Mouse (Mus musculus) neural tube, embryonic 13.5 days (tissue): Measurements from ENCODE around the gene Slc26a10. TPM values are rescaled to one million over a fixed set of nuclear protein-coding genes. Genes with fewer than 3 reads are reported as not detected.

Experiments used
- ATAC-seq: fragments of 200-750 bp; cut with Nextera tagmentation; 2 replicates; pipeline ENCODE4 v1.8.0; 2017; ENCODE audit warnings: low read depth, mild to moderate bottlenecking, moderate TSS enrichment, moderate library complexity
- H3K27ac ChIP-seq: fragments of 300-500 bp; sonication (generic); replicated peaks from 2 replicates; pipeline ENCODE4 v1.5.1; 2015; ENCODE audit warnings: moderate library complexity, mild to moderate bottlenecking, inconsistent platforms
- H3K27me3 ChIP-seq: fragments of 300-500 bp; sonication (generic); 2 replicates; pipeline ENCODE4 v1.6.1; 2015; ENCODE audit warnings: mild to moderate bottlenecking, inconsistent platforms
- H3K36me3 ChIP-seq: fragments of 300-500 bp; sonication (generic); 2 replicates; pipeline ENCODE4 v1.6.1; 2015; ENCODE audit warnings: mild to moderate bottlenecking, inconsistent platforms
- H3K4me1 ChIP-seq: fragments of 300-500 bp; sonication (generic); replicated peaks from 2 replicates; pipeline ENCODE4 v1.6.1; 2015; ENCODE audit warnings: inconsistent platforms
- H3K4me2 ChIP-seq: fragments of 300-500 bp; sonication (generic); 2 replicates; pipeline ENCODE4 v1.6.1; 2015; ENCODE audit warnings: inconsistent platforms, mild to moderate bottlenecking, moderate library complexity
- H3K4me3 ChIP-seq: fragments of 300-500 bp; sonication (generic); 2 replicates; pipeline ENCODE4 v1.5.1; 2015; ENCODE audit warnings: mild to moderate bottlenecking, inconsistent platforms
- H3K9ac ChIP-seq: fragments of 300-500 bp; sonication (generic); 2 replicates; pipeline ENCODE4 v1.6.1; 2015; ENCODE audit warnings: moderate library complexity, mild to moderate bottlenecking, inconsistent platforms
- H3K9me3 ChIP-seq: fragments of 300-500 bp; sonication (generic); 2 replicates; pipeline ENCODE4 v1.6.1; 2016; ENCODE audit warnings: inconsistent platforms
- WGBS: fragments of 180-500 bp; shearing (Covaris S2); methylation state at CpG from one replicate; pipeline ENCODE4 v1.1.7; 2015; 5-methylcytosine and 5-hydroxymethylcytosine counted together
- polyA plus RNA-seq: library from polyadenylated mRNA; unstranded; fragments of >200 nt; fragmentation: Nextera tagmentation; extraction: Ambion mirVana; gene quantifications from 2 replicates; pipeline ENCODE4 v1.2.1, GENCODE M21; 2015

Gene Slc26a10
- polyA plus RNA-seq, 1 experiment from 2014 or later: 0.93 TPM

- ATAC-seq: no peak
- H3K9ac ChIP-seq: no peak overlapping the region
- H3K27me3 ChIP-seq: 0 out of 2 replicates have a peak, but pooled peaks cover 3% of the 10 kb centered on the region
- no peak overlapping the region for H3K4me3 ChIP-seq
- H3K4me1 ChIP-seq: peaks cover 20% of the 10 kb centered on the region
- H3K9me3 ChIP-seq: no peaks in the 10 kb centered on the region
- H3K27ac ChIP-seq: no peak overlapping the region
- 94% methylated on average over 8 of the region's 8 CpGs for WGBS
- H3K36me3 ChIP-seq: peaks cover 6% of the 10 kb centered on the region
- no peak overlapping the region for H3K4me2 ChIP-seq
Observed at GRCm38 (mm10) chr10:127213272-127213671, 32.8 kb upstream of the Slc26a10 start.

GRCm38 (mm10) chr10:127211414-127211854, 31.0 kb upstream of the Slc26a10 start, which contains the start of gene Pip4k2c:
Gene Pip4k2c, minus strand, starts transcription at chr10:127211585.
- peak within 1 kb of the TSS; percentile 91 for H3K4me2 ChIP-seq
- peak within 1 kb of the TSS; percentile 15; the same call in 1 of the 2 replicates for H3K27ac ChIP-seq
- H3K27me3 ChIP-seq: 0 out of 2 replicates have a peak, but pooled peaks cover 3% of the 10 kb centered on the region
- peaks cover 20% of the 10 kb centered on the region for H3K4me1 ChIP-seq
- ATAC-seq: peak; percentile 96
- H3K9me3 ChIP-seq: no peaks in the 10 kb centered on the region
- H3K36me3 ChIP-seq: peaks cover 23% of the 10 kb centered on the region
- peak within 1 kb of the TSS; percentile 65 for H3K4me3 ChIP-seq
- under 1% methylated on average over 47 of the region's 47 CpGs for WGBS
- peak within 1 kb of the TSS; percentile 84 for H3K9ac ChIP-seq

GRCm38 (mm10) chr10:127210961-127211405, 30.5 kb upstream of the Slc26a10 start:
- under 1% methylated on average over 25 of the region's 25 CpGs for WGBS
- ATAC-seq: peak; percentile 70
- H3K4me2 ChIP-seq: peak overlapping the region; percentile 91
- H3K9ac ChIP-seq: peak overlapping the region; percentile 84
- H3K4me1 ChIP-seq: peaks cover 20% of the 10 kb centered on the region
- peaks cover 28% of the 10 kb centered on the region for H3K36me3 ChIP-seq
- H3K27me3 ChIP-seq: 0 out of 2 replicates have a peak, but pooled peaks cover 3% of the 10 kb centered on the region
- H3K4me3 ChIP-seq: peak overlapping the region; percentile 65
- H3K9me3 ChIP-seq: no peaks in the 10 kb centered on the region
- peak overlapping the region; percentile 15; the same call in 1 of the 2 replicates for H3K27ac ChIP-seq

- H3K4me3 ChIP-seq: peak overlapping the region; percentile 65
- peaks cover 20% of the 10 kb centered on the region for H3K4me1 ChIP-seq
- WGBS: 88% methylated on average over 13 of the region's 13 CpGs
- no peak for ATAC-seq
- no peak overlapping the region for H3K27ac ChIP-seq
- H3K27me3 ChIP-seq: 0 out of 2 replicates have a peak, but pooled peaks cover 3% of the 10 kb centered on the region
- peaks cover 37% of the 10 kb centered on the region for H3K36me3 ChIP-seq
- H3K9me3 ChIP-seq: no peaks in the 10 kb centered on the region
- peak overlapping the region; percentile 91 for H3K4me2 ChIP-seq
- peak overlapping the region; percentile 84 for H3K9ac ChIP-seq
Observed at GRCm38 (mm10) chr10:127209928-127210570, 29.6 kb upstream of the Slc26a10 start.

- WGBS: 89% methylated on average over 4 of the region's 4 CpGs
- Histone ChIP-seq H3K36me3 (peaks cover 47% of the 10 kb centered on the region), H3K4me1 (peaks cover 20% of the 10 kb centered on the region), H3K4me2 (no peak overlapping the region), H3K9ac (no peak overlapping the region), H3K4me3 (no peak overlapping the region), H3K27me3 (0 out of 2 replicates have a peak, but pooled peaks cover 3% of the 10 kb centered on the region), H3K27ac (no peak overlapping the region), H3K9me3 (no peaks in the 10 kb centered on the region)
- no peak for ATAC-seq
Observed at GRCm38 (mm10) chr10:127208921-127209320, 28.5 kb upstream of the Slc26a10 start.

GRCm38 (mm10) chr10:127205373-127205772, 24.9 kb upstream of the Slc26a10 start:
- 88% methylated on average over 10 of the region's 10 CpGs for WGBS
- no peak for ATAC-seq
- no peaks in the 10 kb centered on the region for H3K27me3 ChIP-seq
- H3K4me1 ChIP-seq: peaks cover 12% of the 10 kb centered on the region
- no peaks in the 10 kb centered on the region for H3K9me3 ChIP-seq
- no peak overlapping the region for H3K27ac ChIP-seq
- no peak overlapping the region for H3K9ac ChIP-seq
- peaks cover 79% of the 10 kb centered on the region for H3K36me3 ChIP-seq
- H3K4me3 ChIP-seq: no peak overlapping the region
- no peak overlapping the region for H3K4me2 ChIP-seq

GRCm38 (mm10) chr10:127204589-127204988, 24.1 kb upstream of the Slc26a10 start:
- Histone ChIP-seq H3K36me3 (peaks cover 87% of the 10 kb centered on the region), H3K27ac (no peak overlapping the region), H3K9ac (no peak overlapping the region), H3K4me2 (no peak overlapping the region), H3K27me3 (no peaks in the 10 kb centered on the region), H3K4me1 (peaks cover 4% of the 10 kb centered on the region; the same call in 1 of the 2 replicates), H3K9me3 (no peaks in the 10 kb centered on the region), H3K4me3 (no peak overlapping the region)
- 89% methylated on average over 5 of the region's 5 CpGs for WGBS
- no peak for ATAC-seq

- 89% methylated on average over 3 of the region's 3 CpGs for WGBS
- Histone ChIP-seq H3K27me3 (no peaks in the 10 kb centered on the region), H3K36me3 (peaks cover 94% of the 10 kb centered on the region)
Observed at GRCm38 (mm10) chr10:127203106-127203505, 22.7 kb upstream of the Slc26a10 start.

GRCm38 (mm10) chr10:127200279-127200678, 19.8 kb upstream of the Slc26a10 start:
- Histone ChIP-seq H3K4me1 (peaks cover 17% of the 10 kb centered on the region), H3K9me3 (no peaks in the 10 kb centered on the region), H3K36me3 (peaks cover 74% of the 10 kb centered on the region), H3K27me3 (no peaks in the 10 kb centered on the region), H3K4me2 (no peak overlapping the region), H3K9ac (no peak overlapping the region), H3K27ac (no peak overlapping the region), H3K4me3 (no peak overlapping the region)
- WGBS: 87% methylated on average over 8 of the region's 8 CpGs
- no peak for ATAC-seq

More at GRCm38 (mm10) chr10:127203106-127203505, 22.7 kb upstream of the Slc26a10 start:
- H3K4me2 ChIP-seq: no peak overlapping the region
- ATAC-seq: no peak
- no peak overlapping the region for H3K9ac ChIP-seq
- H3K9me3 ChIP-seq: no peaks in the 10 kb centered on the region
- no peaks in the 10 kb centered on the region; the same call in 1 of the 2 replicates for H3K4me1 ChIP-seq
- H3K27ac ChIP-seq: no peak overlapping the region
- H3K4me3 ChIP-seq: no peak overlapping the region

GRCm38 (mm10) chr10:127199474-127199873, 19.0 kb upstream of the Slc26a10 start:
- no peak for ATAC-seq
- H3K9ac ChIP-seq: no peak overlapping the region
- no peak overlapping the region for H3K4me3 ChIP-seq
- H3K36me3 ChIP-seq: peaks cover 66% of the 10 kb centered on the region
- H3K4me2 ChIP-seq: no peak overlapping the region
- 81% methylated on average over 11 of the region's 11 CpGs for WGBS
- H3K27me3 ChIP-seq: no peaks in the 10 kb centered on the region
- H3K27ac ChIP-seq: no peak overlapping the region
- H3K4me1 ChIP-seq: peaks cover 23% of the 10 kb centered on the region
- no peaks in the 10 kb centered on the region for H3K9me3 ChIP-seq

GRCm38 (mm10) chr10:127199068-127199467, 18.6 kb upstream of the Slc26a10 start:
- no peak for ATAC-seq
- peaks cover 64% of the 10 kb centered on the region for H3K36me3 ChIP-seq
- no peaks in the 10 kb centered on the region for H3K27me3 ChIP-seq
- peaks cover 27% of the 10 kb centered on the region for H3K4me1 ChIP-seq
- no peaks in the 10 kb centered on the region for H3K9me3 ChIP-seq
- H3K27ac ChIP-seq: peak overlapping the region; percentile 3; the same call in 1 of the 2 replicates
- 72% methylated on average over 5 of the region's 5 CpGs for WGBS
- H3K4me2 ChIP-seq: no peak overlapping the region
- 0 out of 2 replicates have a peak overlapping the region, but pooled peaks have one; percentile 8 for H3K9ac ChIP-seq
- no peak overlapping the region for H3K4me3 ChIP-seq

- 70% methylated on average over 2 of the region's 2 CpGs for WGBS
- no peak overlapping the region; the same call in 1 of the 2 replicates for H3K27ac ChIP-seq
- no peaks in the 10 kb centered on the region for H3K9me3 ChIP-seq
- no peaks in the 10 kb centered on the region for H3K27me3 ChIP-seq
- H3K4me1 ChIP-seq: peaks cover 29% of the 10 kb centered on the region
- H3K9ac ChIP-seq: 0 out of 2 replicates have a peak overlapping the region, but pooled peaks have one; percentile 8
- ATAC-seq: no peak
- H3K4me3 ChIP-seq: no peak overlapping the region
- H3K4me2 ChIP-seq: no peak overlapping the region
- peaks cover 59% of the 10 kb centered on the region for H3K36me3 ChIP-seq
Observed at GRCm38 (mm10) chr10:127198492-127198891, 18.0 kb upstream of the Slc26a10 start.
